Mouse (Mus musculus): ENCODE results near the gene Mkrn1. TPM values are rescaled to one million over a fixed set of nuclear protein-coding genes. Genes with fewer than 3 reads are reported as not detected.
"Not testable (repeated sequence)": the region's sequence is repeated elsewhere in the genome, so short reads cannot be mapped to it uniquely, and the experiment has no call there.

The Mkrn1 gene
- polyA plus RNA-seq, 1 experiment from 2014 or later, result 258 TPM

GRCm38 (mm10) chr6:39423130-39423551 is 2.9 kb upstream of the Mkrn1 start:
- Histone ChIP-seq H3K4me3 (ENCODE audit: low read depth, low read length) (no peak overlapping the region), H3K4me2 (ENCODE audit: low read length) (no peak overlapping the region), H3K27me3 (ENCODE audit: control insufficient read depth, insufficient read depth, low read depth, low read length) (no peaks in the 10 kb centered on the region), H3K36me3 (ENCODE audit: control insufficient read depth, insufficient read depth, low read length) (no peaks in the 10 kb centered on the region), H3K9me3 (replicated peaks; ENCODE audit: control insufficient read depth, low read length, poor library complexity, severe bottlenecking) (no peaks in the 10 kb centered on the region), H3K9ac (ENCODE audit: low read depth, low read length) (no peak overlapping the region), H3K4me1 (ENCODE audit: control insufficient read depth, insufficient read depth, low read length) (peaks cover 3% of the 10 kb centered on the region), H3K27ac (ENCODE audit: low read length) (no peak overlapping the region)
- WGBS, result 70% methylated on average over 6 of the region's 6 CpGs
- no peak for ATAC-seq

DNA sequence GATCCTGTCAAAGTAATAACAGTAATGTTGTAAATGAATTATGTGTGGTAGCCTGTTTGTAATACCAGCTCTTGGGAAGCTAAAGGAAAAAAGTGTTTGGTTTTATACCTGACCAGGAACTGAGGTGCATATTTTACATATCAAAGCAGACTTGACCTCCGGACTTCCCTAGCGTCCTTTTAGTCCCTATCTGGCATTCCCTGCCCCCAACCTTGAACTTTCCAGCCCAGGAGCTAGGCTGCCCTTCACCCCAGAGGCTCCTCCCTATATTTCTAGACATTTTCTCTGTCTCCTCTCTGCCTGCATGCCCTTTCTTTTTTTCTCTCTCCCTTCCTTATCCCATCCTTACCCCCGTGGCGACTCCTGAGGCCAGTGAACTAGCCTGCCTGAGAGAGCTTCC is 605 bp upstream of the Mkrn1 start:
- Histone ChIP-seq H3K36me3 (ENCODE audit: control insufficient read depth, insufficient read depth, low read length) (no peaks in the 10 kb centered on the region), H3K4me3 (ENCODE audit: low read depth, low read length) (peak overlapping the region; percentile 91; the same call in 1 of the 2 replicates), H3K27ac (ENCODE audit: low read length) (no peak overlapping the region), H3K4me1 (ENCODE audit: control insufficient read depth, insufficient read depth, low read length) (peaks cover 14% of the 10 kb centered on the region), H3K9ac (ENCODE audit: low read depth, low read length) (no peak overlapping the region), H3K27me3 (ENCODE audit: control insufficient read depth, insufficient read depth, low read depth, low read length) (no peaks in the 10 kb centered on the region), H3K9me3 (replicated peaks; ENCODE audit: control insufficient read depth, low read length, poor library complexity, severe bottlenecking) (no peaks in the 10 kb centered on the region), H3K4me2 (ENCODE audit: low read length) (peak overlapping the region; percentile 57; the same call in 1 of the 2 replicates)
- WGBS, result 41% methylated on average over 4 of the region's 4 CpGs
- no peak for ATAC-seq

DNA sequence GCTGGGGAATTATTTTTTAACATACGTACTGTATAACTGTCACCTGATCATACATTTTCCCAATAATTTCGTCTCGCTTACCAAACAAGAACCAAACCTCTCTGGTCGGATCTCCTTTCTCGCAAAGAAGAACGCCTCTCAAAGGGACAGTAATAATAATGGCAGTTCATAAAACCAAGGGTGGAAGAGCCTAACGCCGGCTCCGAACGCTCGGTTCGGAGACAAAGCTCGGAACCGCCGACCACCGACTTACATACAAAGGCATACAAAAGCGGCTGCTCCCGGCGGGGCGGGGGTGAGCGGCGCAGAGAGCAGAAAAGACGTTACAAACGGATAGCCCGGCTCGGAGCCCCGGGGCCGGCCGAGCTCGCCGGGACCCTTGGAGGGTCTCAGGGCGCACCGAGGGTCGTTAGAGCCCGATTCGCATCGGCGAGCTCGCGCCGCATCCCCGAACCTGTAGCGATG is 844 bp downstream of the Mkrn1 start:
- peak overlapping the region; percentile 57 for H3K4me2 ChIP-seq (ENCODE audit: low read length)
- H3K36me3 ChIP-seq (ENCODE audit: control insufficient read depth, insufficient read depth, low read length), result no peaks in the 10 kb centered on the region
- peak overlapping the region; percentile 97 for H3K27ac ChIP-seq (ENCODE audit: low read length)
- H3K27me3 ChIP-seq (ENCODE audit: control insufficient read depth, insufficient read depth, low read depth, low read length), result no peaks in the 10 kb centered on the region
- peak overlapping the region; percentile 91 for H3K4me3 ChIP-seq (ENCODE audit: low read depth, low read length)
- ATAC-seq, result no peak
- peak overlapping the region; percentile 97 for H3K9ac ChIP-seq (ENCODE audit: low read depth, low read length)
- H3K4me1 ChIP-seq (ENCODE audit: control insufficient read depth, insufficient read depth, low read length), result peaks cover 16% of the 10 kb centered on the region
- WGBS, result under 1% methylated on average over 43 of the region's 43 CpGs
- no peaks in the 10 kb centered on the region for H3K9me3 ChIP-seq (replicated peaks; ENCODE audit: control insufficient read depth, low read length, poor library complexity, severe bottlenecking)

DNA sequence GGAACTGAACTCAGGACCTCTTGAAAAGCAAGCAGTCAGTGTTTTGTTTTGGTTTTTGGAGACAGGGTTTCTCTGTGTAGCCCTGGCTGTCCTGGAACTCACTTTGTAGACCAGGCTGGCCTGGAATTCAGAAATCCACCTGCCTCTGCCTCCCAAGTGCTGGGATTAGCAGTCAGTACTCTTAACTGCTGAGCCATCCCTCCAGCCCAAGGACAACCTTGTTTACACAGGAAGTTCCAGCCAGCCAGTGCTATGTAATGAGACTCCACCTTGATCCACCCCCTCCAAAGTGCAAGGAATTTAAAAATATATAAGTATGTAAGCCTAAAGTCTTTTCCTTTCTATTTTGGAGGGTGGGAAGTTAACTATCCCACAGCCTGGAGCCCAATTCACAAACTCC is 3.6 kb downstream of the Mkrn1 start:
- not testable (repeated sequence) for ATAC-seq; H3K9ac ChIP-seq (ENCODE audit: low read depth, low read length); H3K27ac ChIP-seq (ENCODE audit: low read length); H3K27me3 ChIP-seq (ENCODE audit: control insufficient read depth, insufficient read depth, low read depth, low read length); H3K4me3 ChIP-seq (ENCODE audit: low read depth, low read length); H3K36me3 ChIP-seq (ENCODE audit: control insufficient read depth, insufficient read depth, low read length); H3K9me3 ChIP-seq (replicated peaks; ENCODE audit: control insufficient read depth, low read length, poor library complexity, severe bottlenecking); H3K4me2 ChIP-seq (ENCODE audit: low read length)
- peaks cover 21% of the 10 kb centered on the region for H3K4me1 ChIP-seq (ENCODE audit: control insufficient read depth, insufficient read depth, low read length)

DNA sequence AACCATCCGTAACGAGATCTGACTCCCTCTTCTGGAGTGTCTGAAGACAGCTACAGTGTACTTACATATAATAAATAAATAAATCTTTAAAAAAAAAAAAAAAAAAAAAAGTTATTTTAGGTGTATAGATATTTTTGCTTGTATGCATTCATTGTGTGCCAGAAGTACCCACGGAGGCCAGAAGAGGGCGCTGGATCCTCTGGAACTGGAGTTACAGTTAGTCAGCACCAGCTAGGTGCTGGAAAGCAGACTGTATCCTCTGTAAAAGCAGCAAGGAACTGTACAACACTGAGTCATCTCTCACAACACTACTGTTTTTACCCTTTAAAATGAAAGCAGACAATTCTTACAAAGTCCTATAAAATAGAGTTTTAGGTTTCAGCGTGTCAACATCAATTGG is 4.5 kb downstream of the Mkrn1 start:
- H3K9ac ChIP-seq (ENCODE audit: low read depth, low read length), result no peak overlapping the region
- H3K4me2 ChIP-seq (ENCODE audit: low read length), result no peak overlapping the region
- no peak overlapping the region for H3K27ac ChIP-seq (ENCODE audit: low read length)
- H3K4me3 ChIP-seq (ENCODE audit: low read depth, low read length), result no peak overlapping the region
- H3K4me1 ChIP-seq (ENCODE audit: control insufficient read depth, insufficient read depth, low read length), result peaks cover 21% of the 10 kb centered on the region
- 59% methylated on average over 3 of the region's 5 CpGs for WGBS
- no peak for ATAC-seq
- no peaks in the 10 kb centered on the region for H3K27me3 ChIP-seq (ENCODE audit: control insufficient read depth, insufficient read depth, low read depth, low read length)
- no peaks in the 10 kb centered on the region for H3K36me3 ChIP-seq (ENCODE audit: control insufficient read depth, insufficient read depth, low read length)
- H3K9me3 ChIP-seq (replicated peaks; ENCODE audit: control insufficient read depth, low read length, poor library complexity, severe bottlenecking), result no peaks in the 10 kb centered on the region

GRCm38 (mm10) chr6:39414106-39414505 is 6.2 kb downstream of the Mkrn1 start:
- H3K27ac ChIP-seq (ENCODE audit: low read length), result no peak overlapping the region; the same call in 1 of the 2 replicates

GRCm38 (mm10) chr6:39406480-39406879 is 13.8 kb downstream of the Mkrn1 start:
- Histone ChIP-seq H3K9ac (ENCODE audit: low read depth, low read length) (no peak overlapping the region), H3K36me3 (ENCODE audit: control insufficient read depth, insufficient read depth, low read length) (peaks cover 12% of the 10 kb centered on the region), H3K27ac (ENCODE audit: low read length) (no peak overlapping the region), H3K4me3 (ENCODE audit: low read depth, low read length) (no peak overlapping the region), H3K9me3 (replicated peaks; ENCODE audit: control insufficient read depth, low read length, poor library complexity, severe bottlenecking) (no peaks in the 10 kb centered on the region), H3K27me3 (ENCODE audit: control insufficient read depth, insufficient read depth, low read depth, low read length) (no peaks in the 10 kb centered on the region), H3K4me1 (ENCODE audit: control insufficient read depth, insufficient read depth, low read length) (no peaks in the 10 kb centered on the region), H3K4me2 (ENCODE audit: low read length) (no peak overlapping the region)
- WGBS, result 96% methylated on average over 5 of the region's 5 CpGs
- ATAC-seq, result no peak

More at GRCm38 (mm10) chr6:39414106-39414505, 6.2 kb downstream of the Mkrn1 start:
- no peak overlapping the region for H3K4me3 ChIP-seq (ENCODE audit: low read depth, low read length)
- peaks cover 5% of the 10 kb centered on the region for H3K36me3 ChIP-seq (ENCODE audit: control insufficient read depth, insufficient read depth, low read length)
- peaks cover 21% of the 10 kb centered on the region for H3K4me1 ChIP-seq (ENCODE audit: control insufficient read depth, insufficient read depth, low read length)
- H3K9me3 ChIP-seq (replicated peaks; ENCODE audit: control insufficient read depth, low read length, poor library complexity, severe bottlenecking), result no peaks in the 10 kb centered on the region
- no peaks in the 10 kb centered on the region for H3K27me3 ChIP-seq (ENCODE audit: control insufficient read depth, insufficient read depth, low read depth, low read length)
- WGBS, result 65% methylated on average over 1 of the region's 1 CpGs
- H3K4me2 ChIP-seq (ENCODE audit: low read length), result no peak overlapping the region
- no peak for ATAC-seq
- no peak overlapping the region for H3K9ac ChIP-seq (ENCODE audit: low read depth, low read length)

- ATAC-seq, result no peak
- H3K27ac ChIP-seq (ENCODE audit: low read length), result no peak overlapping the region
- no peak overlapping the region for H3K4me2 ChIP-seq (ENCODE audit: low read length)
- H3K27me3 ChIP-seq (ENCODE audit: control insufficient read depth, insufficient read depth, low read depth, low read length), result no peaks in the 10 kb centered on the region
- no peaks in the 10 kb centered on the region for H3K4me1 ChIP-seq (ENCODE audit: control insufficient read depth, insufficient read depth, low read length)
- H3K9me3 ChIP-seq (replicated peaks; ENCODE audit: control insufficient read depth, low read length, poor library complexity, severe bottlenecking), result no peaks in the 10 kb centered on the region
- no peak overlapping the region for H3K9ac ChIP-seq (ENCODE audit: low read depth, low read length)
- H3K36me3 ChIP-seq (ENCODE audit: control insufficient read depth, insufficient read depth, low read length), result peaks cover 29% of the 10 kb centered on the region
- no peak overlapping the region for H3K4me3 ChIP-seq (ENCODE audit: low read depth, low read length)
- 95% methylated on average over 2 of the region's 2 CpGs for WGBS
Observed at GRCm38 (mm10) chr6:39403136-39403535, 17.1 kb downstream of the Mkrn1 start.

DNA sequence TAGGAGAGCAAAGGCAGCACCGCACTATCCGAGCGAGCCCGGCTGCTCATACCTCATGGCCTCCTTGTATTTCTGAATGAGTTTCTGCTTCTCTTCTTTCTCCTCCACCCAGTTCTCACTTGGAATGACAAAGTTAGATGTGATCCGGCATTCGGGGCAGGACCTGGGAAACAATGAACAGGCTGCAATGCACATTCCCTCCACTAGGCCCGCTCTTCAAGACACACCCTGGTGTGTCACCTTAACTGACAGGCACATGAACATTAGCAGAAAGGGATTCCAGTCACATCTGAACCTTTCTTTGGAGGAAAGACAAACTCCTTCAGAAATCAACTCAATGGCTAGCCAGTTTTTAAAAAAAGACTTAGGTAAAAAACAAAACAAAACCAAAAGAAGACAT is 19.9 kb downstream of the Mkrn1 start:
- Histone ChIP-seq H3K4me2 (ENCODE audit: low read length) (no peak overlapping the region), H3K4me3 (ENCODE audit: low read depth, low read length) (no peak overlapping the region), H3K27ac (ENCODE audit: low read length) (no peak overlapping the region), H3K36me3 (ENCODE audit: control insufficient read depth, insufficient read depth, low read length) (peaks cover 40% of the 10 kb centered on the region), H3K9me3 (replicated peaks; ENCODE audit: control insufficient read depth, low read length, poor library complexity, severe bottlenecking) (no peaks in the 10 kb centered on the region), H3K9ac (ENCODE audit: low read depth, low read length) (no peak overlapping the region), H3K4me1 (ENCODE audit: control insufficient read depth, insufficient read depth, low read length) (no peaks in the 10 kb centered on the region), H3K27me3 (ENCODE audit: control insufficient read depth, insufficient read depth, low read depth, low read length) (no peaks in the 10 kb centered on the region)
- ATAC-seq, result no peak
- WGBS, result 64% methylated on average over 7 of the region's 7 CpGs
